Mouse (Mus musculus) lung, postnatal 0 days (tissue): ENCODE results near the gene Dnajc12.

ENCODE experiments used
- CTCF ChIP-seq: IDR thresholded peaks from 2 replicates; pipeline ENCODE4 v1.5.1; 2016; ENCODE audit warnings: antibody characterized with exemption, mild to moderate bottlenecking
- EP300 ChIP-seq: IDR thresholded peaks from 2 replicates; pipeline ENCODE4 v1.6.1; 2016; ENCODE audit warnings: antibody characterized with exemption, mild to moderate bottlenecking, control low read depth

DNA sequence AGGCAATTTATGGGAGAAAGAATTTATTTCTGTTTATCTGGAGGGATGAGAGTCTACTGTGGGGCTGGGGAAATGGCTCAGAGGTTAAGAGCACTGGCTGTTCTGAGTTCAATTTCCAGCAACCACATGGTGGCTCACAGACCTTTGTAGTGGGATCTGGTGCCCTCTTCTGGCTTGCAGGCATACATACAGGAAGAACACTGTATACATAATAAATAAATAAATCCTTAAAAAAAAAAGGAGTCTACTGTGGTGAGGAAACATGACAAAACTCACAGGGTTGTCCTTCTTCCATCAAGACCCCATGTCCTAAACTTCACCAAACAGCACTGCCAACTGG lies 42.2 kb downstream of the Dnajc12 start:
- TF ChIP-seq CTCF (peak; percentile 67), EP300 (no peak)
